Mouse (Mus musculus): ENCODE results near the gene Glt1d1. TPM values are rescaled to one million over a fixed set of nuclear protein-coding genes. Genes with fewer than 3 reads are reported as not detected.

Glt1d1 gene
- total RNA-seq, 2 experiments from 2014 or later, result not detected

DNA sequence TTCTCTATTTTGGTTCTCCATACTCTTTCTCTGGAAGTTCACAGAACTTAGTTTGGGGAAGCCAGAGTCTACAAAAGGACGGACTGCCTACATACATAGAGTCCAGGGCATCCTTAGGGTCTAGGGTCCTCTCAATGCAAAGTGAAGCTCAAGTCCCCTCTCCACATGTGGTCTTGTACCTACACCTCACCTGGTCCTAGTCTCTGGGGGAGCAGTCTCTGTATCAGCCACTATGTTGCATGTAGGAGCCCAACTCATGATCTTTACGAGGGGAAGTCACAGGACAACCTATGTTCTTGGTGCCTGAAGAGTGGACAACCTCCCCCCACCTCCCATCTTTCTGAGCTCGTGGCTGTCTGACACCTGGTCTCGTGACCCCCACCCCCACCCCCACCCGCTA, 391 bp upstream of the Glt1d1 start:
- DNase-seq, result no peak

DNA sequence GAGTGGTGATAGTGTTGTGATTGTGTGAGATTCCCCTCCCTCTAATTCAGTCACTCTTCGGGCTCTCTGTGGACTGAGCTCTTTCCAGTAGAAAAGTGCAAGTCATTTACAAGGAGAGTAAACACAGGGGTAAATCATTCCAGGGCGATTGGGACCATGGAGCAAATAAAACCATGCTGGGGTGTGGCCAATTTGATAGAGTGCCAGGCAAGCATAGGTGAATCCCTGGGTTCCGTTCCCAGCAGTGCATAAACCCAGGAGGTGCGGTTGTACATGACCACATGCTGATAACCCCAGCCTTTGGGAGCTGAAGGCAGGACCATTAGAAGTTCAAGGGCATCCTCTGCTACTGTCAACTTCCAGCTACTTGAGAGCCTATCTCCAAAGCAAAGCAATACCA, 1.1 kb downstream of the Glt1d1 start:
- DNase-seq, result no peak

DNA sequence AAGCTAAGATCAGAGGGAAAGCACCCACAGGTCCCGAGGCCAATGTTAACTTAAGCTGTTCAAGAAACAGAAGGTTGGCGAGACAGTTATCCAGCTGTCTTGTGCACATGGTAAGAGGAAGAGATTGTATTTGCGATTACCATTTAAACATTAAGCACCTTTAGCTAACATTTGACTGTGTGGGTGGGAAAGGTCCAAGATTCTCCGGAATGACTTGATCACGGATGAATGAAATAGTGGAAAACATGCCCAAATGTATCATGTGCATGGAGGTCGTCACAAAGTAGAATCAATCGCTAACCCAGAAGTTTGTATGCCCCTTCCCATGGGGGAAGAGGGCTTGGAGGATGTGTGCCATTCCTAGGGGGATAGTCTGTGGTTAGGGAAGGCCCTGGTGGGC, 1.6 kb downstream of the Glt1d1 start:
- DNase-seq, result no peak

DNA sequence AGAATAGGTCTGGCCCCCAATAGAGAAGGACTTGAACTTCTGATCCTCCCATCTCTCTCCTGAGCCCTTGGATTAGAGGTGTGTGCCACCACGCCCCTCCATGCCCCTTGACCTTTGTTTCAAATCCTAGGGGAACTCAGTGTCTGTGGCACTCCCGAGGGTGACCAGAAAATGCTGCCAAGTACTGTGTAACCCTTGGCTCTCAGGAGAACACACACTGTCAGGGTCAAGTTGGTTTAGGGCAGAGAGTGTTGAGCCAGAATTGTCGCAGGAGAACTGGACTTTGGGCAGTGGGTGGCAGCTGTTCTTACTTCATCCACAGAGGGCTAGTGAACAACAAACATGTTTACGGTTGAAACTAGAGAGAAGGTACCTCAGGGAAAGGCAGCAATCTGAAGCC, 5.6 kb downstream of the Glt1d1 start:
- DNase-seq, result no peak

DNA sequence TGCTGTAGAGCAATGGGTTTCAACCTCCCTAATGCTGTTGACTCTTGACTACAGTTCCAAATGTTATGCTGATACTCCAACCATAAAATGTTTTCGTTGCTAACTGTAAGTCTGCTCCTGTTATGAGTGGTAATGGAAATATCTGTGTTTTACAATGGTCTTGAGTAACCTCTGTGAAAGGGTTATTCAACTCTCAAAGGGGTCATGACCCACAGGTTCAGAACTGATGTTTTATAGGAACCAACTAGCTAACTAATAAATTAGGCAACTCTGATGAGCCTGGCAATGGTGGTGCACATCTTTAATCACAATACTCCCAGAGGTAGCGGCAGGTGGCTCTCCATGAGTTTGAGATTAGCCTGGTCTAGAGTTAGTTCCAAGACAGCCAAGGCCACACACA, 6.1 kb downstream of the Glt1d1 start:
- DNase-seq, result no peak

DNA sequence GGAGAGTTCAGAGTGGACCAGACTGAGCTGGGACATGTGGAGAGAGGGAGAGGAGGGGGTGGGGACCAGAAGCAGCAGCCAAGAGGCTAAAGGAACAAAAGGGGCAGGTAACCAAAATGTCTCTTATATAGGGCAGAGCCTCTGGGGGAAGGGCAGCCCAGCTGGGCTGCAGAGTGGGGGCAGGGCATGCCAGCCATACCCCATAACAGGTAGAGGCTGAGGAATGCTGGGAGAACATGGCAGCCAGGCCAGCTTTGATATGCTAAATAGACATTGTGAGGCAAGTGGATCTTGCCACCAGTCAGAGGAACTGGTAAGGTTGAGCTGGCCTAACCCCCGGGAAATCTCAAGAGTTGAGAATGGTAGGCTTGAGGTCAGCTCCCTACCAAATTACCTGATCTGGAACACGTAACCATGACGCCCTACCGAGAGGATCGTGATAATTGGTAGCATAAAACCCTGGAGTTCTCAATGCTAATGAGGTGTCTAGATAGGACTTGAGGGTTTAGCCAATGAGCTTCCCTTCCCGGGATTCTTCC, 7.1 kb downstream of the Glt1d1 start:
- no peak for DNase-seq

DNA sequence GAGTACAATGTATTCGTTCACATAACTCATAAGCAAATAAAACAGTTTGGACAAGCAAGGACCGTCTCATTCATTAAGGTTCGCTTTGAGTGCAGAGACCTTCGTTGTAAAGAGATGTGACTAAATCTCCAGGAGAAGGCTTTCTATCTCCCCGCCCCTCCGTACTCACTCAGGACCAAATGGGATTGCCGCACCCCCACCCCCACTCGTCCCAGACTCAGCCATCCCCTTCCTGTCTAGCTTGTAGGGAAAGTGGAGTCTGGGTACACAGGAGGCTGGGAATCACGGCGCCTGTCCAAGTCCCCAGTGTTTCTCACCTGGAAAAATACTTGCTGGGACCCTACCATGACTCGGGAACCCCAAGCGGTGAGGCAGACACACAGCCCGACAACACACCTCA, 7.6 kb downstream of the Glt1d1 start:
- no peak for DNase-seq

DNA sequence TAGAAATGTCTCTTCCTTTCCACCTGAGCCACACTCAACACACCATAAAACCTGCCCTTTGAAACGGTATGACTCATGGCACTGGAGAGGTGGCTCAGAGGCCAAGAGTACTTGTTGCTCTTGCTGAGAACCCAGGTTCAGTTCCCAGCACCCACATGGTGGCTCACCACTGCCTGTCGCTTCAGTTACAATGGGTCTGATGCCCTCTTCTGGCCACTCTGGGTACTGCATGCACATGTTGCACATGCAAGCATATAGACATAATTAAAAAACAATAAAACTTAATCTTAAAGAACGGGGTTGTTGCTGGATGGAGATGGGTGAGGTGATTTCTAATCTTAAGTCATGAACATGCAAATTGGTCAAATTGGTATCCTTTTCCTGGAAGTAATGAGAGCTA, 8.3 kb downstream of the Glt1d1 start:
- DNase-seq, result no peak

DNA sequence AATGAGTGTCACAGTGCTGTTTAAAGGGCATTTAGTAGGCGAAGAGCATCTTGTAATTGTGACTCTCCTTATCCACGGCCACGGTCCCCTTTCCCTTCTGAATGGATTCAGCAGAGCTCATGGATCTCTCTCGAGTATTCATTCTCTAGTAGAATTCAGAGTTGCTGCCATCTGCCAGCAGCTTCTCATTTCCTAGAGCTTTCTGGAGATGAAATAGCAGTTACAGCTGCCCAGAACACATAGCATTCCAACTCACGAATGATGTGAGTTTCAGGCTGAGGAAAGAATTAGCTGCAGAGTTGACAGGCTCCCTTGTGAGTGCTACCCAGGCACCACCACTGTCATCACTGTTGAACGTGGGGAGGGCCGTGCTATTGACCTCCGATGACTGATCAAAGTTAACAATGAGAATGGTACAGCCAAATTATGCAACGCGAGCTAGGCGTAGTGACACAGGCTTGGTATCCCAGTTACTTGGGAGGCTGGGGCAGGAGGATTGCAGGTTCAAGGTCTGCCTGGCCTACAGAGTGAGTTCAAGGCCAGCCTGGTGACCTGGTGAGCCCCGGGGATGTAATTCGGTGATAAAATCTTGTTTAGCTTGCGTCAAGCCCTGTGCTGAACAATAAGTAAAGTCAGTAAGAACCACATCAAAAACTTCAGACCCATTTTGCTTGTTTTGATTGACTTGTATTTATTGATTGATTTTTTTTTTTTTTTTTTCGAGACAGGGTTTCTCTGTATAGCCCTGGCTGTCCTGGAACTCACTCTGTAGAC, 9.3 kb downstream of the Glt1d1 start:
- DNase-seq, result no peak

DNA sequence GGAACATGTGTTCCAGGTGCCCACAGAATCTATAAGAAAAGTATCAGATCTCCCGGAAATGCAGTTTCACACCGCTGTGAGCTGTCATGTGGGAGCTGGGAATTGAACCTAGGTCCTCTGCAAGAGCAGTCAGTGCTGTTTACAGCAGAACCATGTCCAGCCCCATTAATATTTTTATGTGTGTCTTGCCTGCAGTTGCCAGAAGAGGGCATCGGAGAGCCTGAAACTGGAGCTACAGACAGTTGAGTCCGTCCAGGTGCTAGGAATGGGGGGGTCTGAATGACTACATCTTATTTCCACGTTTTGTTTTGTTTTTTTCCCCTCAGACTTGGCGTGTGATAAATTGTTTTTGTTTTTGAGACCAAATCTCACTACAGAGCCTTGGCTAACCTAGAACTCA, 16.0 kb downstream of the Glt1d1 start:
- DNase-seq, result peak in 1 of 2 experiments; percentile 26

DNA sequence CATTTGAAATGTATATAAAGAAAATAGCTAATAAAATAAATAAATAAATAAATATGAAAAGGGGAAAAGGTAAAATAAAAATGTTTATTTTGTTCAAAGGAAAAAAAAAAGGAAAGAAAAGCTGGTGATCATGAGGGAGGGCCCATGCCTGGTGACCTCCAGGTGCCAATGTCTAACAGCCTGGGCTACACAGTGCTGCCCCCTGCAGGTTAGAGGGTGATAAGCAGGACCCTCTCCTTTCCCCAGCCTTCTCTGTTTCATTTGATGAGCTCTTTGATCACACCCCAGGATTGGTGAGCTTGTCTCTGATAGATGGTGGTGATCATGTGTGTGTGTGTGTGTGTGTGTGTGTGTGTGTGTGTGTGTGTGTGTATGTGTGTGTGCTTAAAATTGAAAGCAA, 17.0 kb downstream of the Glt1d1 start:
- DNase-seq, result peak in 1 of 2 experiments; percentile 12

DNA sequence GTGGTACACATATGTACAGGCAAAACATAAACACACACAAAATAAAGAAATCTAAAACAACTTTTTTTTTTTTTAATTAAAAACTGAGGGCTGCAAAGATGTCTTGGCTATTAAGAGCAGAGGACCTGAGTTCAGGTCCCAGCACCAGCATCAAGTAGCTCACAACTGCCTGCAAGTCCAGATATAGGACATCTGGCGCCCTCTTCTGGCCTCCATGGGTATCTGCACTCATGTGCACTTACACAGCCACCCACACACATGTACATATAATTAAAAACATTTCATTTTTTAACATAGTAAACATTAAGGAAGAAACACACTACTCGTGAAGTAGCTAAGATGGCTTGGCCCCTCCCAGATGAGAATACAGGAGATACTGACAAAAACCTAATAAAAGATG, 26.2 kb downstream of the Glt1d1 start:
- DNase-seq, result no peak

DNA sequence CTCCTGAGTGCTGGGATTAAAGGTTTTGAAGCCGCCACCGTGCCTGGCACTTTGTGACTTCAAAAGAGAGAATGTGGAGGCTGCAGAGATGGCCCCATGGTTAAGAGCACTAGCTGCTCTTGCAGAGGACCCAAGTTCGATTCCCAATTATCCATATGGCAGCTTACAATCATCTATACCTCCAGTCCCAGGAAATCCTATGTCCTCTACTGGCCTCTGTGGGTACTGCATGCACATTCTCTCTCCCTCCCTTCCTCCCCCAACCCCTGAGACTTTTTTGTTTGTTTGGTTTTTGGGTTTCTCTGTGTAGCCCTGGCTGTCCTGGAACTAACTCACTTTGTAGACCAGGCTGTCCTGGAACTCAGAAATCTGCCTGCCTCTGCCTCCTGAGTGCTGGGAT, 27.2 kb downstream of the Glt1d1 start:
- no peak for DNase-seq

DNA sequence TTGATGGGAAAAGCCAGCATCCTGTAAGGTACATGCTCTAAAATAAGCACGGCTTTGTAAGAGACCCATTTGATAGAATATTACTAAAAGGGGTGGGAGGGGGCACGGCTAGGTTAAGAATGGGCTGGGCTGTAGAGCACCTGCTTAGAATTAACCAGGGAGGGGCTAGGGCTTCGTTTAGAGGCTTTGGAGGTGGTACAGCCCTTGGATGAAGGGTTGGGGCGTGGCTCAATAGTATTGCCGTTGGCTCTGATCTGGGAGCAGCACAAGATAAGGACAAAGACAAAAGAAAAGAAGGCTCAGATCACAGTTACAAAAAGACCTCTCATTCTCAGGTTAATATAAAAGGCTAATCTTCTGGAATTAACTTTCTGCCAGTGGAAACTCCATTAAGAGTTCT, 28.2 kb downstream of the Glt1d1 start:
- DNase-seq, result no peak

DNA sequence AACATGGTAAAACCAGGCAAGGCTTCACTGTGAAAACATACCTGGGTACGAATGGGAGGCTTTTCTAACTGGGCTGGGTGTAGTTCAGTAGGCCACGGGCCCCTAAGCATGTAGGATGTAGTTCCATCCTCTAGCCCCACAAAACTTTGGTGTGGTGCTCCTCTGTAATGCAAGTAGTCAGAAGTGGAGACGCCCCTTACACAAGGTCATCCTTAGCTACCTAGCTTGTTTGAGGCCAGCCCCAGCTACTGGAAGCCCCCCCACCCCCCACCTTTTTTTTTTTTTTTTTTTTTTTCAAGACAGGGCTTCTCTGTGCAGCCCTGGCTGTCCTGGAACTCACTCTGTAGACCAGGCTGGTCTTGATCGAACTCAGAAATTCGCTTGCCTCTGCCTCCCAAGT, 28.9 kb downstream of the Glt1d1 start:
- no peak for DNase-seq

DNA sequence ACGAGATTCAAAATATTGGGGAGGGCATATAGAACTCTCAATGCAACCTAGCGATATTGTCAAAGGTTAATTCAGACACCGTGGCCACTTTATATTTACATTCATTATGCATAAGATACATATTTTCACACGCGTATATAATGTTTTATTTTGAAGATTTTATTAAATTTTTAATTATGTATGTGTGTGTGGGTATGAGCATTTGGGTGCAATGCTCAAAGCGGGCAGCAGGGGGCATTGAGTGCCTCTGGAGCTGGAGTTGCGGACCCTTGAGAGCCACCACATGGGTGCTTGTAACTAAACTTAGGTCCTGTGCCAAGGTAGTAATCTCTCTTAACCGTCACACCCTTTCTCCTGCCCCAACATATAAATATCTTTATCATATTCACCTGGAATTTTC, 41.9 kb downstream of the Glt1d1 start:
- no peak for DNase-seq

DNA sequence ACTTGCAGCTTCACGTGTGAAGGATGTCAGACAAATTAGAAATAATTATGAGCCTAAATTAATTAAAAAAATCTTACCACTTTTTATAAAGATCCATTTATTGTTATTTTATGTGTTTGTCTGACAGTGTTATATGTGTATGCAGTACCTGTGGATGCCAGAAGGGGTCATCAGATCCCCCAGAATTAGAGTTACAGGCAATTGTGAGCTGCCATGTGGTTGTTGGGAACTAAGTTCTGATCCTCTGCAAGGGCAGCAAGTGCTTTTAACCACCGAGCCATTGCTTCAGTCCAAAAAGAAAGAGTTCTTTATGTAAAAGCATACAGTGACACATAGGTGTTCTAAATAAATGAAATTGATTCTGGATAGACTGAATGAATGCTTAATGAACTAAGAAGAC, 45.5 kb downstream of the Glt1d1 start:
- DNase-seq, result no peak

DNA sequence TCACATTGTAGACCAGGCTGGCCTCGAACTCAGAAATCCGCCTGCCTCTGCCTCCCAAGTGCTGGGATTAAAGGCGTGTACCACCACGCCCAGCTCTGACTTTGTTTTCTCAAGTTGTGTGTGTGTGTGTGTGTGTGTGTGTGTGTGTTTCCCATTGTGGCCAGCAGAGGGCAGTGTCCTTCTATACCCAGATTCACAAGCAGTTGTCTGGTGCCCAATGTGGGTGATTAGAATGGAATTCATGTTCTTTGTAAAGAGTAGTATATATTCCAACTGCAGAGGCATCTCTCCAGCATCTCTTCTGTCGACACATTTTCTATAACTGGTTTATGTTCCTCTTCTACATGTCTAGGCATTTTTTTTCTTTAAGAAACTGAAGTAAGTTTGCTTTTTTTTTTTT, 46.4 kb downstream of the Glt1d1 start:
- no peak for DNase-seq

DNA sequence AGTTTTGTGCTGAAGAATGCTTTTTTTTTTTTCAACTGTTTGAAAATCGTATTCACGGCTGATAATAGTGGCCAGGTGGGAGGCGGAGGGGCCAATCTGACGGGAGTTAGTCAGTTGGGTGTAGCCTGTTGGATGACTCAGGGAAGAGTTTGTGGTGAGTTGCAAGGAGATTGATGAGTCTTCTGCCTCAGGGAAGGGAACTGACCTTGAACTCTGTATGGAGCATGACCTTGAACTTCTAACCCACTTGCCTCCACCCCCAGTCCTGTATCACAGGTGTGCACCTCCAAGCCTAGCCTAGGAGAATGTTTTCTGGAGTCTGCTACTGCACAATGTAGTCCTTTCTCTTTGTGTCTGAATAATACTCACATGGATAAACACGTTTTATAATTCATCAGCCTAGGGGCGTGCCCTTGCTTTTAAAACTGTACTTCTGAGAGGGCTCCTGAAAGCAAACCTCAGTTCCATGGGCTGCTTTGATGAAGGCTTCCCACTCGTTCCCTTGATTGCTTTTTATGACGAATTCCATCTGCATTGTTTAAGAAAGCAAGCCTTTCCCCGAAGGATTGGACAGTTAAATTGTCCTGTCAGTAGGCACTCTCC, 56.6 kb downstream of the Glt1d1 start:
- no peak for DNase-seq

DNA sequence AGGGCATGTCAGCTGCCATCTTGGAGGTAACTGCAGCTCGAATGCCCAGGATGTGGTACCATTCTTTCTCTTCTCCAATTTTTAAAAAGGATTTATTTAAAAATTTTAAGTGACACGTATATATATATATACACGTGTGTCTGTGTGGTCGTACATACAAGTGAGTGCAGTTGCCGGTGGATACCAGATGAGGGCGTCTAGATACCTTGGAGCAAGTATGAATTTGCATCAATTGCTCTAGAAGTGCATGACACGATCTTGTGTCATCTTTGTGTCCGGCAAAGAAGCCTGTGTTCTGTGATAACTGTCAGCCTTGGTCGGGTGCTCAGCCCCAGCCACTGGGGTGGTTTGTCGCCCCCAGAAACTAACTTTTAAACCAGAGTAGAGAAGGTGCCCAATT, 59.0 kb downstream of the Glt1d1 start:
- no peak for DNase-seq

DNA sequence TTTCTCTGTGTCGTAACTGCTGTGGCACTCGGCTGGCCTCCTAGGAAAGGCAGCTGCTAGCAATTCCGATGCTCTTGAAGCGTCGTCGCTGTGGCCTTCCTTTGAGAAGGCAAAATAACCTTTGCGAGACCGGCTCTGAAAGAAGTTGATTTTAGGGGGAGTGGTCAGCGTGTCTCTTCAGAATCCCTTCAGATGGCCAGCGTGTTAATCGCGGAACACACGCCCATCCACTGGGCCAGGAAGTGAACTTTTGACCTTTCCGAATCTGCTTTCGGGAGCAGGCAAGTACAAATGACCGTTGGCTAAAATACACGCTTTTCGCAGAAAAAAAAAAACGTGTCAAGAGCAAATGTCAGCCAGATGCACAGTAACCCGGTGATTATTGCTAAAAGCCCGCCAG, 59.5 kb downstream of the Glt1d1 start:
- no peak for DNase-seq

DNA sequence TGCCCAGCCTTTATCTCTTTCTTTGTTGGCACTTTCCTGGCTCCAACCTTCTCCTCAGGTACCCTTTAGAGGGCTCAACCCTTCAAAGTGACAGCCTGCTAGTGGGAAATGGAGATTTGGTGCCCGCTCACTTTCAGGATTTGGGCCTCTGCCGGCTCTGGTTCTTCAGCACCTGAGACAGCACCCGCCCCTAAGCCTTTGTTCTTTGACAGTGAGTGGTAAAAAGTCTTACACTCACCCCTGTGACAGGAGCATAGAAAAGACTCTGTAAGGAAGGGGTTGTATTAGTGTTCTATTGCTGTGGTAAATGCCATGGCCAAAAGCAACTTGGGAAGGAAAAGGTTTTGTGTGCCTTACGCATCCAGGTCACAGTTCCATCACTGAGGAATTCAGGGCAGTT, 63.8 kb downstream of the Glt1d1 start:
- DNase-seq, result no peak

DNA sequence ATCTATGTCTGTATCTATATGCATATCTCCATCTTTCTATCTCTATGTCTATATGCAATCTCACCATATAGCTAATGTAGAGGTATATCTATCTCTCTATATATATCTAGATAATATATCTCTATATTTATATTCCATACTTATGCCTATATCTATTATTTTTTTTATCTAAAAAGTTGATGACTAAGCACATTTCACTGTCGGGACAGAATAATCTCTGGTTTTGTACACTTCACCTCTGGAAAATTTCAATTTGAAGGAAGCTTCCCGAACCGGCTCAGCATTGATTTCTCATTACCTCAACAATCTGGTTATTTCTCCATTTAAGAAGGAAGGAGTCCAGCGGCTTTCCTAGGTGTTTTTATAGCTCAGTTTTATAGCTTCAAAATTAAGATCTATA, 64.5 kb downstream of the Glt1d1 start:
- DNase-seq, result no peak

DNA sequence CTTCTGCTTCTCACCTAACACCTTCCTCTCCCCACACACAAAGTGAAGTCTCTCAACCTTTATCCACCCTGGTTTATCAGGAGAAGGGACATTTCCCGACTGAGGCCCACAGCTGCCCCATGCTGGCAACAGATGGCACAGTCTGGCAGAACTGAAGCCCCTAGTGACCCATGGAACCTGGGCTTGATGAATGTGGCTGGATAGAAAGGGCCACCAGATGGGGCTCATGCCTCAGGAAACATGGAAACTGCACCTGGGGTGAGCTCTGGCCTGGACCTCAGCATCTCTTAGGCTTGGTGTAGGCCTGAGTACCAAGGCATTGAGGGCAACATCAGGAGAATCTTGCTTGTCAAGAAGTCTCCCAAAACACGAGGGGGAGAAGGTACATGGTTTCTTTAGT, 66.5 kb downstream of the Glt1d1 start:
- DNase-seq, result no peak

All from heart, adult 18-20 months (tissue).